ENCODE assay signal across 9 mouse cellular contexts in the genomic region with DNA sequence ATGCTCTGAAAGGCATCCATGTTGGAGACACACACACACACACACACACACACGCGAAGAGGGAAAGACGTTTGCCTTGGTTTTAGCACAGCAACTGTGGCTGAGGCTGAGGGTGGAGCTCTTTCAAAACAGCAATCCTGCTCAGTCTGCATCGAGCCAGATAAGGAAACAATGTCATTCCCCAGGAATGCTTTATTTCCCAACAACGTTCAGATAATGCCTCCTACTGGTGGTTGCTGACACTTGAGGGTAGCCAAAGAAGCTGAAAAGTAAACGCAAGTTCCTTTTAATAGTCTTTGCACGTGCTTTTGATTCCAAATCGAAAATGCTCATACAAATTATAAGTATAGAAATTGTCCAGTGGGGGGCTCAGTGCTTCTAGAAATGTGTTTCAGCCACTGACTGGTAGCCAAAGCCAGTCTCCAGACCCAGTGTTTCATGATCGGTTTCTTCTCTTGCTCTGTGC. TPM values are rescaled to one million over a fixed set of nuclear protein-coding genes. Genes with fewer than 3 reads are reported as not detected.
A peak's percentile ranks its signal among the peaks of the same experiment; 100 is the strongest.
DNase-seq lines count a peak whose midpoint lies in the region; ATAC-seq and TF ChIP-seq lines count a peak whose summit lies in the region.
"Had no signal": no experiment of that assay in that cellular context is flagged by ENCODE, and none has a peak within 500 bp of the region (broad histone marks: within the 10 kb centered on the region; RNA-seq: fewer than 3 reads in every experiment).

A gene (minus strand): TSS at position 102 of the 466 bp plus-strand sequence.

- H3K27ac ChIP-seq in forebrain, embryonic 10.5 days, result peak within 1 kb of the TSS; percentile 4; the same call in 1 of the 2 replicates
- peak within 1 kb of the TSS; percentile 74 for H3K27ac ChIP-seq in heart, postnatal 0 days (ENCODE audit: low read depth)
- no peak within 1 kb of the TSS for H3K27ac ChIP-seq in liver, embryonic 13.5 days
- no peak within 1 kb of the TSS for H3K27ac ChIP-seq in neural tube, embryonic 11.5 days (ENCODE audit: low read depth, low read length)

- H3K4me3 ChIP-seq in forebrain, embryonic 10.5 days, result peak within 1 kb of the TSS; percentile 32
- H3K4me3 ChIP-seq in heart, postnatal 0 days (ENCODE audit: low read depth, low read length), result peak within 1 kb of the TSS; percentile 45
- H3K4me3 ChIP-seq in liver, embryonic 13.5 days (replicated peaks), result no peak within 1 kb of the TSS
- H3K4me3 ChIP-seq in neural tube, embryonic 11.5 days (ENCODE audit: low read depth, low read length), result no peak within 1 kb of the TSS
- H3K4me3 ChIP-seq: erythroblast, embryonic 14.5 days had no signal

- H3K36me3 ChIP-seq in forebrain, embryonic 10.5 days (replicated peaks), result no peaks in the 10 kb centered on the region
- no peaks in the 10 kb centered on the region for H3K36me3 ChIP-seq in heart, postnatal 0 days (replicated peaks; ENCODE audit: control insufficient read depth, insufficient read depth, low read length)
- H3K36me3 ChIP-seq in liver, embryonic 13.5 days, result no peaks in the 10 kb centered on the region
- no peaks in the 10 kb centered on the region for H3K36me3 ChIP-seq in neural tube, embryonic 11.5 days (ENCODE audit: control insufficient read depth, insufficient read depth, low read length)

- 32% methylated on average over 9 of the region's 9 CpGs for WGBS in forebrain, embryonic 10.5 days
- WGBS in heart, postnatal 0 days, result 3% methylated on average over 9 of the region's 9 CpGs
- WGBS in liver, embryonic 13.5 days (ENCODE audit: insufficient replicate concordance), result 13% methylated on average over 9 of the region's 9 CpGs
- WGBS in neural tube, embryonic 11.5 days, result 39% methylated on average over 9 of the region's 9 CpGs

- ATAC-seq in heart, postnatal 0 days (ENCODE audit: insufficient read depth, low read depth), result peak; percentile 93
- ATAC-seq in liver, embryonic 13.5 days (ENCODE audit: low read depth), result no peak
- ATAC-seq in neural tube, embryonic 11.5 days (ENCODE audit: insufficient read depth, low FRiP score, low TSS enrichment), result no peak

- peak; percentile 27 for DNase-seq in CD4-positive helper T cell, adult 2 months (ENCODE audit: low read depth, low spot score)
- DNase-seq in adrenal gland, postnatal 14 days, result peak; percentile 43
- no peak for DNase-seq in forebrain, embryonic 10.5 days (ENCODE audit: extremely low spot score, low spot score)
- peak; percentile 91 for DNase-seq in heart, postnatal 0 days (ENCODE audit: low spot score)
- peak; percentile 36 to 38 for DNase-seq in kidney, postnatal 36 days
- no peak for DNase-seq in liver, embryonic 13.5 days
- DNase-seq in neural tube, embryonic 11.5 days (ENCODE audit: low spot score), result peak; percentile 24
- DNase-seq in urinary bladder, postnatal 10 days (ENCODE audit: low spot score), result peak; percentile 9

- peak; percentile 67; the same call in 1 of the 2 replicates for TF ChIP-seq EP300 in heart, postnatal 0 days (IDR thresholded peaks at IDR 0.05; ENCODE audit: low read depth)

- TF ChIP-seq CTCF in heart, postnatal 0 days (IDR thresholded peaks at IDR 0.05; ENCODE audit: low read depth), result peak; percentile 79

- peaks cover 8% of the 10 kb centered on the region; the same call in 1 of the 2 replicates for H3K4me1 ChIP-seq in forebrain, embryonic 10.5 days
- H3K4me1 ChIP-seq in heart, postnatal 0 days (ENCODE audit: control insufficient read depth, insufficient read depth), result peaks cover 9% of the 10 kb centered on the region; the same call in 1 of the 2 replicates
- 0 out of 2 replicates have a peak, but pooled peaks cover 3% of the 10 kb centered on the region for H3K4me1 ChIP-seq in liver, embryonic 13.5 days (replicated peaks)
- no peaks in the 10 kb centered on the region for H3K4me1 ChIP-seq in neural tube, embryonic 11.5 days (ENCODE audit: control insufficient read depth, insufficient read depth, low read length)

- no peaks in the 10 kb centered on the region for H3K27me3 ChIP-seq in forebrain, embryonic 10.5 days (ENCODE audit: poor library complexity, severe bottlenecking)
- H3K27me3 ChIP-seq in heart, postnatal 0 days (ENCODE audit: control insufficient read depth, insufficient read depth, low read length), result no peaks in the 10 kb centered on the region
- no peaks in the 10 kb centered on the region for H3K27me3 ChIP-seq in liver, embryonic 13.5 days
- H3K27me3 ChIP-seq in neural tube, embryonic 11.5 days (ENCODE audit: control insufficient read depth, insufficient read depth, low read length), result no peaks in the 10 kb centered on the region

- peak within 1 kb of the TSS; percentile 49 for H3K9ac ChIP-seq in heart, postnatal 0 days (replicated peaks; ENCODE audit: low read depth, low read length)
- no peak within 1 kb of the TSS for H3K9ac ChIP-seq in liver, embryonic 13.5 days
- no peak within 1 kb of the TSS for H3K9ac ChIP-seq in neural tube, embryonic 11.5 days (ENCODE audit: low read length)

- H3K4me2 ChIP-seq in heart, postnatal 0 days (ENCODE audit: low read depth, low read length), result peak within 1 kb of the TSS; percentile 64
- peak within 1 kb of the TSS; percentile 18 for H3K4me2 ChIP-seq in liver, embryonic 13.5 days
- no peak within 1 kb of the TSS; the same call in 1 of the 2 replicates for H3K4me2 ChIP-seq in neural tube, embryonic 11.5 days (ENCODE audit: low read depth)

- H3K9me3 ChIP-seq in forebrain, embryonic 10.5 days, result no peaks in the 10 kb centered on the region
- H3K9me3 ChIP-seq in heart, postnatal 0 days (replicated peaks; ENCODE audit: control insufficient read depth, low read length), result no peaks in the 10 kb centered on the region
- no peaks in the 10 kb centered on the region for H3K9me3 ChIP-seq in liver, embryonic 13.5 days (replicated peaks)
- H3K9me3 ChIP-seq in neural tube, embryonic 11.5 days (ENCODE audit: control insufficient read depth, low read length), result no peaks in the 10 kb centered on the region

RNA-seq across cellular contexts. Expression of the gene that starts here (rescaled TPM):
- 0.15 TPM in 2 replicates for total RNA-seq in adrenal gland, postnatal 14 days (2021)
- 0.05 and 0.09 TPM in 2 replicates for polyA plus RNA-seq in forebrain, embryonic 10.5 days (2016; fragmentation: Nextera tagmentation; extraction: Ambion mirVana)
- 1.7 and 2.4 TPM in 2 replicates for total RNA-seq in heart, postnatal 0 days (2014; rRNA removed; ENCODE audit: low replicate concordance)
- polyA plus RNA-seq in heart, postnatal 0 days (2015; fragmentation: Nextera tagmentation; extraction: Ambion mirVana), result 1.1 and 1.2 TPM in 2 replicates
- 0.02 and 0.05 TPM in 2 replicates for polyA plus RNA-seq in liver, embryonic 13.5 days (2015; fragmentation: Nextera tagmentation; extraction: Ambion mirVana)
- polyA plus RNA-seq in neural tube, embryonic 11.5 days (2014; fragmentation: Nextera tagmentation; extraction: Ambion mirVana), result 0.13 and 0.19 TPM in 2 replicates
- polyA plus RNA-seq: erythroblast, embryonic 14.5 days had no signal

Comparison
In these comparisons a context has a peak if more than half of its experiments do, and no peak if none do; other contexts are left out.
1. Peak in DNase-seq in adrenal gland, postnatal 14 days; RNA of the gene not detected or under 1 TPM.
2. Peak in DNase-seq in neural tube, embryonic 11.5 days; RNA of the gene not detected or under 1 TPM.
3. DNase-seq: peak in CD4-positive helper T cell, adult 2 months (single experiment), heart, postnatal 0 days (single experiment), kidney, postnatal 36 days (2 of 2) and urinary bladder, postnatal 10 days (single experiment); none in forebrain, embryonic 10.5 days (single experiment) and liver, embryonic 13.5 days (single experiment).
4. H3K27ac ChIP-seq: peak in forebrain, embryonic 10.5 days (single experiment) and heart, postnatal 0 days (single experiment); none in liver, embryonic 13.5 days (single experiment) and neural tube, embryonic 11.5 days (single experiment).
5. H3K4me3 ChIP-seq: peak in forebrain, embryonic 10.5 days (single experiment) and heart, postnatal 0 days (single experiment); none in liver, embryonic 13.5 days (single experiment) and neural tube, embryonic 11.5 days (single experiment).